In the genomic region with DNA sequence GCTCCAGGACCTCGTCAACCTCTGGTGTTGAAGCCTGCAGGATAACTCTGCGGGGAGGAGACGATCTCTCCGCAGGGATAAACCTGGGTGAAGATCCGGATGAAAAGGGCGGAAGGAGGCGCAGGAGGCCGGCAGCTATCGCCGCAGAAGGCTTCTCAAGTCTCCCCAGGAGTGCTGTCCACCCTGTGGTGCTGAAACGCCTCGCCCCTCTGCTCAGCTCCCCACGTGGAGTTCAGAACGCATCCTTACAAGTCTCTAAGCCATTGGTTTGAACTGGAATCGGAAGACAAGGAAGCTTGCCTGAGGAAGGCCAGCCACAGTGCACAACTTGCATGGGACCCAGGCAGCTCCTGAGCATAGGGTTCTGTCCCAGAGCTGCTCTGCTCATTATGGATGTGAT, we compare ENCODE assay signal across 8 mouse cellular contexts. TPM values are rescaled to one million over a fixed set of nuclear protein-coding genes. Genes with fewer than 3 reads are reported as not detected.
DNase-seq lines count a peak whose midpoint lies in the region; ATAC-seq and TF ChIP-seq lines count a peak whose summit lies in the region.

No protein-coding gene starts in this region.

- H3K4me3 ChIP-seq in embryonic facial prominence, embryonic 11.5 days (ENCODE audit: low read depth, low read length) = no peak overlapping the region
- peak overlapping the region; percentile 20; the same call in 1 of the 2 replicates for H3K4me3 ChIP-seq in hindbrain, embryonic 12.5 days
- peak overlapping the region; percentile 18; the same call in 1 of the 2 replicates for H3K4me3 ChIP-seq in limb, embryonic 14.5 days (replicated peaks; ENCODE audit: low read length)
- peak overlapping the region; percentile 8; the same call in 1 of the 2 replicates for H3K4me3 ChIP-seq in midbrain, embryonic 16.5 days (ENCODE audit: low read depth, low read length)
- no peak overlapping the region for H3K4me3 ChIP-seq in left cerebral cortex, adult 2 months

- no peak overlapping the region for H3K9ac ChIP-seq in embryonic facial prominence, embryonic 11.5 days (replicated peaks; ENCODE audit: low read length)
- no peak overlapping the region for H3K9ac ChIP-seq in hindbrain, embryonic 12.5 days
- no peak overlapping the region for H3K9ac ChIP-seq in limb, embryonic 14.5 days (ENCODE audit: low read depth, low read length, severe bottlenecking)
- H3K9ac ChIP-seq in midbrain, embryonic 16.5 days (ENCODE audit: low read depth, low read length) = peak overlapping the region; percentile 38; the same call in 1 of the 2 replicates

- WGBS in embryonic facial prominence, embryonic 11.5 days = under 1% methylated on average over 15 of the region's 15 CpGs
- WGBS in hindbrain, embryonic 12.5 days = under 1% methylated on average over 15 of the region's 15 CpGs
- 0% methylated on average over 15 of the region's 15 CpGs for WGBS in limb, embryonic 14.5 days
- 2% methylated on average over 15 of the region's 15 CpGs for WGBS in midbrain, embryonic 16.5 days

- H3K9me3 ChIP-seq in embryonic facial prominence, embryonic 11.5 days (replicated peaks; ENCODE audit: control insufficient read depth, low read length) = no peaks in the 10 kb centered on the region
- H3K9me3 ChIP-seq in hindbrain, embryonic 12.5 days (replicated peaks) = no peaks in the 10 kb centered on the region
- H3K9me3 ChIP-seq in limb, embryonic 14.5 days (ENCODE audit: control insufficient read depth, low read length) = no peaks in the 10 kb centered on the region
- H3K9me3 ChIP-seq in midbrain, embryonic 16.5 days (replicated peaks; ENCODE audit: control insufficient read depth, low read length, poor library complexity, severe bottlenecking) = no peaks in the 10 kb centered on the region

- H3K4me1 ChIP-seq in embryonic facial prominence, embryonic 11.5 days (ENCODE audit: control insufficient read depth, insufficient read depth, low read length) = no peaks in the 10 kb centered on the region
- peaks cover 19% of the 10 kb centered on the region for H3K4me1 ChIP-seq in hindbrain, embryonic 12.5 days
- no peaks in the 10 kb centered on the region for H3K4me1 ChIP-seq in limb, embryonic 14.5 days (ENCODE audit: control insufficient read depth, insufficient read depth, low read length)
- peaks cover 19% of the 10 kb centered on the region for H3K4me1 ChIP-seq in midbrain, embryonic 16.5 days (ENCODE audit: control insufficient read depth, insufficient read depth, low read length)

- intact Hi-C loops in left cerebral cortex, adult 2 months (cut with DNase I) = no loop called here

- ATAC-seq in embryonic facial prominence, embryonic 11.5 days (replicated peaks; ENCODE audit: insufficient number of reproducible peaks, low FRiP score, low TSS enrichment, low read depth) = no peak
- ATAC-seq in hindbrain, embryonic 12.5 days (ENCODE audit: low FRiP score) = no peak
- ATAC-seq in limb, embryonic 14.5 days (ENCODE audit: low FRiP score, low read depth) = no peak
- ATAC-seq in midbrain, embryonic 16.5 days = no peak

- H3K36me3 ChIP-seq in embryonic facial prominence, embryonic 11.5 days (replicated peaks; ENCODE audit: control insufficient read depth, insufficient read depth, low read depth, low read length) = no peaks in the 10 kb centered on the region
- H3K36me3 ChIP-seq in hindbrain, embryonic 12.5 days = no peaks in the 10 kb centered on the region
- no peaks in the 10 kb centered on the region for H3K36me3 ChIP-seq in limb, embryonic 14.5 days (ENCODE audit: control insufficient read depth, insufficient read depth, low read length)
- no peaks in the 10 kb centered on the region for H3K36me3 ChIP-seq in midbrain, embryonic 16.5 days (ENCODE audit: control insufficient read depth, insufficient read depth, low read length)

- DNase-seq in heart, adult 11 months = peak; percentile 85
- no peak for DNase-seq in heart, adult 8-10 months (ENCODE audit: low spot score)
- DNase-seq in embryonic facial prominence, embryonic 11.5 days (ENCODE audit: low spot score) = peak; percentile 92
- peak; percentile 84 for DNase-seq in limb, embryonic 14.5 days (ENCODE audit: low spot score)
- DNase-seq in thymus, postnatal 36 days = peak; percentile 7 to 24
- no peak for DNase-seq in left cerebral cortex, adult 2 months (ENCODE audit: extremely low spot score in 1 of 2, low spot score in 2 of 2)

- H3K4me2 ChIP-seq in embryonic facial prominence, embryonic 11.5 days (ENCODE audit: low read depth, low read length) = peak overlapping the region; percentile 32
- H3K4me2 ChIP-seq in hindbrain, embryonic 12.5 days (replicated peaks) = peak overlapping the region; percentile 41
- peak overlapping the region; percentile 35 for H3K4me2 ChIP-seq in limb, embryonic 14.5 days (replicated peaks; ENCODE audit: low read depth, low read length, severe bottlenecking)
- H3K4me2 ChIP-seq in midbrain, embryonic 16.5 days (ENCODE audit: low read length) = peak overlapping the region; percentile 44

- H3K27me3 ChIP-seq in embryonic facial prominence, embryonic 11.5 days (ENCODE audit: control insufficient read depth, insufficient read depth, low read length) = peaks cover 4% of the 10 kb centered on the region; the same call in 1 of the 2 replicates
- peaks cover 24% of the 10 kb centered on the region for H3K27me3 ChIP-seq in hindbrain, embryonic 12.5 days
- no peaks in the 10 kb centered on the region for H3K27me3 ChIP-seq in limb, embryonic 14.5 days (ENCODE audit: control insufficient read depth, insufficient read depth, low read length)
- H3K27me3 ChIP-seq in midbrain, embryonic 16.5 days (ENCODE audit: control insufficient read depth, insufficient read depth, low read depth, low read length) = no peaks in the 10 kb centered on the region; the same call in 1 of the 2 replicates

- no peak; the same call in none of the 2 replicates for TF ChIP-seq CTCF in left cerebral cortex, adult 2 months (IDR thresholded peaks at IDR 0.05)

- H3K27ac ChIP-seq in embryonic facial prominence, embryonic 11.5 days (replicated peaks; ENCODE audit: low read depth, low read length) = no peak overlapping the region
- no peak overlapping the region for H3K27ac ChIP-seq in hindbrain, embryonic 12.5 days
- no peak overlapping the region for H3K27ac ChIP-seq in limb, embryonic 14.5 days (replicated peaks; ENCODE audit: low read depth, low read length)
- no peak overlapping the region for H3K27ac ChIP-seq in midbrain, embryonic 16.5 days (ENCODE audit: low read length)
- H3K27ac ChIP-seq in left cerebral cortex, adult 2 months = no peak overlapping the region

- no peak for TF ChIP-seq POLR2A in limb, embryonic 14.5 days (IDR thresholded peaks at IDR 0.05; ENCODE audit: borderline replicate concordance, extremely low read depth, insufficient read depth, insufficient read length)

RNA-seq across cellular contexts. Expression of gene Car4, which starts 13.6 kb away (rescaled TPM):
- 10 to 100 TPM; 25.1 to 33.9 (median 27.0) TPM for total RNA-seq in heart, adult 8-10 months (2022)
- 1.6 and 2.0 TPM in 2 replicates for polyA plus RNA-seq in embryonic facial prominence, embryonic 11.5 days (2014; fragmentation: Nextera tagmentation; extraction: Ambion mirVana)
- 3.2 and 3.9 TPM in 2 replicates for polyA plus RNA-seq in hindbrain, embryonic 12.5 days (2016; fragmentation: Nextera tagmentation; extraction: Ambion mirVana)
- 0.20 and 0.88 TPM in 2 replicates for polyA plus RNA-seq in limb, embryonic 14.5 days (2012; rRNA removed)
- 0.15 TPM in 1 of 2 replicates, not detected in the other for polyA plus RNA-seq in limb, embryonic 14.5 days (2014; fragmentation: Nextera tagmentation; extraction: Ambion mirVana)
- polyA plus RNA-seq in midbrain, embryonic 16.5 days (2015; fragmentation: Nextera tagmentation; extraction: Ambion mirVana) = 3.6 and 5.7 TPM in 2 replicates
- 100 to 1,000 TPM in 1 of 2 experiments, 10 to 100 TPM in 1; 78.6 to 101 TPM for total RNA-seq in left cerebral cortex, adult 2 months (2021)

RNA-seq across cellular contexts. Expression of gene Znhit3, which starts 27.8 kb away (rescaled TPM):
- 10 to 100 TPM in 3 of 4 experiments, 1 to 10 TPM in 1; 9.6 to 12.6 (median 12.1) TPM for total RNA-seq in heart, adult 8-10 months (2022)
- 67.9 and 77.0 TPM in 2 replicates for polyA plus RNA-seq in embryonic facial prominence, embryonic 11.5 days (2014; fragmentation: Nextera tagmentation; extraction: Ambion mirVana)
- polyA plus RNA-seq in hindbrain, embryonic 12.5 days (2016; fragmentation: Nextera tagmentation; extraction: Ambion mirVana) = 55.4 and 56.4 TPM in 2 replicates
- polyA plus RNA-seq in limb, embryonic 14.5 days (2012; rRNA removed) = 35.0 and 37.2 TPM in 2 replicates
- polyA plus RNA-seq in limb, embryonic 14.5 days (2014; fragmentation: Nextera tagmentation; extraction: Ambion mirVana) = 55.1 and 60.7 TPM in 2 replicates
- 63.4 and 64.2 TPM in 2 replicates for polyA plus RNA-seq in midbrain, embryonic 16.5 days (2015; fragmentation: Nextera tagmentation; extraction: Ambion mirVana)
- total RNA-seq in left cerebral cortex, adult 2 months (2021) = 10 to 100 TPM; 34.8 to 36.5 TPM

Comparison
In these comparisons a context has a peak if more than half of its experiments do, and no peak if none do; other contexts are left out.
1. DNase-seq: peak in heart, adult 11 months (single experiment), embryonic facial prominence, embryonic 11.5 days (single experiment), limb, embryonic 14.5 days (single experiment) and thymus, postnatal 36 days (2 of 2); none in heart, adult 8-10 months (single experiment) and left cerebral cortex, adult 2 months (0 of 2).
2. H3K4me3 ChIP-seq: peak in hindbrain, embryonic 12.5 days (single experiment), limb, embryonic 14.5 days (single experiment) and midbrain, embryonic 16.5 days (single experiment); none in embryonic facial prominence, embryonic 11.5 days (single experiment) and left cerebral cortex, adult 2 months (single experiment).
3. Peak in every context shown above with its lines, with median percentiles within 50 percentile points of each other: H3K4me2 ChIP-seq.